Mouse (Mus musculus) urinary bladder, postnatal 10 days (tissue): ENCODE data around the gene Acot8.

ENCODE experiments used
- DNase-seq: peaks from one replicate; pipeline ENCODE4 v3.0.0; 2022; ENCODE audit warnings: low spot score

Gene Acot8

DNA sequence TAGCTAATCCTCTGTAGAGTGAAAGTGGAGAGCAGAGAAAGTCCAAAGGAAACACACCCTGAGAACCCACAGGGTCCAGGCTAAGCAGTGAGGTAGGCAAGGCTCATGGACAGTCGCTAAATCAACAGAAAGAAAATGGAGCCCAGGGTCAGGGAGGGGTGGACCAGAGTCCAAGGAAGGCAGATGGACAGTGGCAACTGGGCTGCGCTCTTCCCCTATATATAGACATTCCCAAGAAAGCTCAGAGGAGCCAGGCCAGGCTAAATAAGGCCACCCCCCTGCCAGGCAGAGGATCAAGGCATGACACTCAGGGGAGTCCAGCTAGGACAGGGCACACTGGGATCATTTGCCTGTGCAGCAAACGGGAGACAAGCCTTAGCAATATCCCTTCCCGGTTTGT, 22.8 kb downstream of the Acot8 start:
- DNase-seq: no peak

DNA sequence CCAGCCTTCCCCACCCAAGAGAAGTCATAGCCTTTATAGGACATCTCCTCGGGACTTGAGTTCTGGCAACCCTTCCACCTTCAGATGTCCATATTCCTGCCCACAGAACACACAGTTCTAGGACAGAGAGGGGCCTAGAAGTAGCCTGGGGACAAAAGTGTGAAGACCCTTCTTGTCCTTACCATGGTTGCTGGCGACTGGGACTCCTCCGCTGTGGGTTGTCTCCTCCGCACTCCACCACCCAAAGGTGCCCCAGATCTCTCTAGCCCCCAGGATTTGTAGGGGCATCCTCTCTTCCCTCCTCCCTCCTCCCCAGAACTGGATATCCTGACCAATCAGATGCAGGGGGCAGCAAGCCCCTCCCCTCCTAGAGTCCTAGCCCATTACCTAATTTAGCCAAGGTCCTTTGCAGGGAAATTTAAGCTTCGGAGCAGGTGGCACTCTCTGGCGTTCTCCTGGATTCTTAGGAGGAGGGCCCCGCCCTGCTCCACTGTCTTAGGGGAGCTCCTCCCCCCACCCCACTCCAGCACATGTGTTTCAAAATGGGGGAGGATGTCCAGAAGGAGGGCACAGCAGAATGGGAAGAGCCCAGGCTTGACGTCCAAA, 25.1 kb downstream of the Acot8 start, which contains the start of gene Tnnc2:
TSS of gene Tnnc2 (minus strand) at position 487 of the 606 bp plus-strand sequence.
- DNase-seq: no peak

DNA sequence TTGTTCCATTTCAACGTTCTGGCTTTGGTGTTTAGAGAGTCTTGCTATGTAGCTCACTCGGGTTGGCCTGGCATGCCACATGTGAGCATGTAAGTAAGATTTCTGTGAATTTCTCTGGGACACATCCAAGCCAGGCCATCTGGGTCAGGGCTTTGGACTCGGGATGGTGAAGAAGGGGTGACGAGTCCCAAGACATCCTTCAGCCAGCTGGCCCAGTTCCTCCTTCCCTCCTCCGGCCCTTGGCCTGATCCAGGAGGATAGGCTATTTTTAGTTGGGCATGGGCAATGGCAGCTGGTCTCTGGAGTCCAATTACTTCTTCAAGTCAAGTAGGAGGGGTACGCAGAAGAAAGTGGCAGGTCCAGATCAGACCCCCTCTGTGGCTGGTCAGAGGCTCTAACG, 25.9 kb downstream of the Acot8 start:
- no peak for DNase-seq

DNA sequence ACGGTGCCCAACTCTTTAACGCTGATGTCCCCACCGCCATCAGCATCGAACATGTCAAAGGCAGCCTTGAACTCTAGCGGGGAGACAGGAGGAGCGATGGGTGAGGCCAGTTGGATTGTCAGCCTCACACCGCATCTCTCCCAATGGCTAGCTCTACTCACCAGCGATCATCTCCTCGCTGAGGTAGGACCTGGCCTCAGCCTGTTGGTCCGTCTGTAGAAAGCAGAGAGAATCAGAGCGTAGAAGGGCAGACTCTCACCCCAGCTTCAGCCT, 26.7 kb downstream of the Acot8 start:
- DNase-seq: no peak

DNA sequence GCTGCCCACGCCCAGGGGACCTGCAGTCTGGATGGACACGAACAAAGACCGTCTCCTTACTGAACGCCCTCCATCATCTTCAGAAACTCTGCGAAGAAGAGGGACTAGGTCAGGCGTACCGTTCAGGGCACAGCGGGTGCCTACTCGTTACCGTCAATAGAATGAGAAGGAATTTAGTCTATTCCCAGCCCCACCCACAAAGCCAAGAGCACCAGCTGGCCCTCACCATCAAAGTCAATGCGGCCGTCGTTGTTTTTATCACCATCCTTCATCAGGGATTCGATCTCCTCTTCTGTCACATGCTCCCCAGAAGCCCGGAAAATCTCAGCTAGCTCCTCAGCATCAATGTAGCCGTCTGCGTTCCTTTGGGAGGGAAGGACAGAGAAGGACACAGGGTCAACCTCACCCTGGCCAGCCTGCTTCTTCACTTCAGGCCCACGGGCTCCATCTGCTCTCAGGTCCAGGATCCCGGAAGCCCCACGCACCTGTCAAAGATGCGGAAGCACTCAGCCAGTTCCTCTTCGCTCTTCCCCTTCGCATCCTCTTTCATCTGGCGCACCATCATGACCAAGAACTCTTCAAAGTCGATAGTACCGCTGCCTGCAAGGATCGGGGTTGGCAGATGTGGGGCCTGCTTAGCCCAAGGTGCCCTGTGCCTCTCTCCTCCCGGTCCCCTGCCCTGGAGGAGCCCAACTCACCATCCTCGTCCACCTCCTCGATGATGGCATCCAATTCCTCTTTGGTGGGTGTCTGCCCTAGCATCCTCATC, 27.3 kb downstream of the Acot8 start:
- no peak for DNase-seq

DNA sequence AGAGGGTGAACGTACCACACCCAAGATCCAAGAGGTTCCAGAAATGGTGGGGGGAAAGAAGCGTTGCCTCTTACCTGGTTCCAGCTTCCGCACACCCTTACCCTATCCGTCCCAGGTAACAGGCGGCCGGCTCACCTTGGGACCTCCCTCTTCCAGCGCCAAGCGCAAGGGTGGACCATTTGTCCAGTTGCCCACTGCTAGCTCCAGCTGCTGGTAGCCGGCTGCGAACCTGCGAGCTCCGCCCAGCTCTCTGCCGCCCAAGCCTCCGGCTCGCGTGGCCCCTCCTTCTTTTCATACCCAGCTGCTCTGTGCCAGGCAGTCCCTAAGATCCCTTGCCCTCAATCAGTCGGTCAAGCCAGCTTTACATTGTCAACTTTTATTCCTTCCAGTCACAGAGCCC, 27.9 kb downstream of the Acot8 start:
- DNase-seq: no peak

DNA sequence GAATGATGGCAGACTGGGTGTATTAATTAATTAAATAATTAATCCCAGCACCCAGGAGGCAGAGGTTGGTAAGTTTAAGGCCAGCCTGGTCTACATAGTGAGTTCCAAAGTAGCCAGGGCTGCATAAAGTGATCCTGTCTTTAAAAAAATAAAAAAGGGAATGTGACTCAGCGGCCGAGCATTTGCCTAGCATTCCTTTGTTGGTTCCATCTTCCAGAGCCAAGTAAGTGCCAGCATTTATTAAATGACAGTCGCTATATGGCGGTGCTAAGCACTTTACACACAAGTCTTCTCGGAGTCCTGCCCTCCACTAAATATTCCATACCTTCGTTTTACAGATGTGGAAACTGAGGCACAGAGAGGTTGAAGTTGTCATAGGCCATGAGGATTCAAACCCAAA, 28.6 kb downstream of the Acot8 start:
- no peak for DNase-seq

DNA sequence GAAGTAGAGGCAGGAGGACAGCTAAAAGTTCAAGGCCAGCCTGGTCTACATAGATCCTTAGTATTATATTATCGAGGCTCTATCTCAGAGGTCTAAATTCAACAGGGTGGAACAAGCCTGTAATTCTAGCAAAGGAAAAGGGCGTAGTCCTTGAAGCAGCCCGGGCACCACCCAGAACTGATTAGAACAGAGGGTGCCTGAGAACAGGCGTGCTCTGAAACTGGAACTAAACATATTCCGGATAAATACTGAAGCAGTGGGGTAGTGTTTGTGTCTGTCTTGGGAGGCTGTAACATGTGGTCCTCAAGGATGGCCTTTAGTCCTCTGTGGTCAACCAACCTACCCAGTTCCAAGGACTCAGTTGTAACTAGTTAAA, 30.7 kb downstream of the Acot8 start:
- no peak for DNase-seq

DNA sequence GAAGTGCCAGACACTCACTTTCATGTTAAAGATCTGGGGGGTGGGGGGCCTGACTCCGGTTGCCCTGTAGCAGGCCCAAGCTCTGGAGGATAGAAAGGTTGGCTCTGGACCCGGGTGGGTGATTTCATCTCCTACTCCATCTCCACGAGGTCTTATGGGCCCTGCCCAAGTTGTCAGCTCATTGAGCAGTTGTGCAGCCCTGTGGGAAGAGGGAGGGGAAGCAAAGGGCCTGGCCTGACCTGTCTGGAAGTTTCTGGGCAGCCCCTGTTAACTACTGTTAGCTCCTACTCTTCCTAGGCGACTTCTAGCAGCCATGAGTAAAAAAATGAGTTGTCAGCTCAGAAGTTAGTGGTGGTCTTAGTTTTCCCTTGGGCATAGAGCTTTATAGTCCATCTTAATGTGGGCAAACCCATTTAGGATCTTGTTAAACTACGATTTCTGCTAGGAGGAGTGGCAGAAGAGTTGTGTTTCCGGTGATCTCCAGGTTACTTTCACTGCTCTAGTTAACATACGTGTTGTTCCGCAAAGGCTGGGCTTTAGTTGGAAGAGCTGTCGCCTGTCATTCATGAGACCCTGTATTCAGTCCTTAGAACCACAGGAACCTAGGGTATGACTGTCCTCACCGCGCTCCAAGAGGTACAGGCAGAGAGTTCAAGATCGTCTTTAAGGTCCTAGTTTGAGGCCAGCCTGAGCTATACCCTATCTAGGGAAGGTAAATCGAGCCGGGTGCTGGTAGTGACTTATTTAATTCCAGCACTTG, 31.3 kb downstream of the Acot8 start:
- no peak for DNase-seq

DNA sequence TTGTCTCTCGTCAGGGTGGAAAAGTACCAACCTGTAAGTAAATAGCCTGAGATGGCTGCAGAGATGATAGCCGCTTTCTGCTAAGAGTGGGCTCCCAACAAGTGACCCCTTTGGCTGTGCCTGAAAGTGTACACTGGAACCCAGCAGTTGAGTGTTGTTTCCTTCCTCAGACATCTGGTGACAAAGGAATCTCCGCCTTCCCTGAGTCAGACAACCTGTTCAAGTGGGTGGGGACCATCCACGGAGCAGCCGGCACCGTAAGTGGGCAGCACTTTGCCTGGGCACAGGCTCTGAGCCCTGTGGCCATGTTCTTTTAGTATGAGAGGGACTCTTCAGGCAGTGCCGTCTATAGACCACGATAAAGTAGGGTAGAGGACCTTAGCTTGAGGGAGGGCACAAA, 33.6 kb downstream of the Acot8 start:
- no peak for DNase-seq

DNA sequence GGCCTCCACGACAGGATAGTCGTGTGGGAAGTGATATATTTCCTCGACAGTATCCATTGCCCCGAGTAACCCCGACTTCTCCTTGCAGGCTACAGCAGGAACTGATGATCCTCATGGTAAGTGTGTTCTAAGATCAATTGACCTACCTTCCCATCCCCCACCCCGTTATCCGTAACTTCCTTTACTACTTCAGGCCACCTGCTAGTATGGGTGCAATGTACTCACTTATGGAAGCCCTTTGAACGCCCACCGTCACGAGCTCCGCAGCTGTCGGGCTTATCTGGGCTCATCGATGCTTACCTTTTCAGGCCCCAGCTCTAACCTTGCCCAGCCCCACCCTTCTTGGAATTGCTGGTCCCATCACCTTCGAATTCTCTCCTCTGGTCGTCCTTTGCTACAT, 34.4 kb downstream of the Acot8 start:
- no peak for DNase-seq

DNA sequence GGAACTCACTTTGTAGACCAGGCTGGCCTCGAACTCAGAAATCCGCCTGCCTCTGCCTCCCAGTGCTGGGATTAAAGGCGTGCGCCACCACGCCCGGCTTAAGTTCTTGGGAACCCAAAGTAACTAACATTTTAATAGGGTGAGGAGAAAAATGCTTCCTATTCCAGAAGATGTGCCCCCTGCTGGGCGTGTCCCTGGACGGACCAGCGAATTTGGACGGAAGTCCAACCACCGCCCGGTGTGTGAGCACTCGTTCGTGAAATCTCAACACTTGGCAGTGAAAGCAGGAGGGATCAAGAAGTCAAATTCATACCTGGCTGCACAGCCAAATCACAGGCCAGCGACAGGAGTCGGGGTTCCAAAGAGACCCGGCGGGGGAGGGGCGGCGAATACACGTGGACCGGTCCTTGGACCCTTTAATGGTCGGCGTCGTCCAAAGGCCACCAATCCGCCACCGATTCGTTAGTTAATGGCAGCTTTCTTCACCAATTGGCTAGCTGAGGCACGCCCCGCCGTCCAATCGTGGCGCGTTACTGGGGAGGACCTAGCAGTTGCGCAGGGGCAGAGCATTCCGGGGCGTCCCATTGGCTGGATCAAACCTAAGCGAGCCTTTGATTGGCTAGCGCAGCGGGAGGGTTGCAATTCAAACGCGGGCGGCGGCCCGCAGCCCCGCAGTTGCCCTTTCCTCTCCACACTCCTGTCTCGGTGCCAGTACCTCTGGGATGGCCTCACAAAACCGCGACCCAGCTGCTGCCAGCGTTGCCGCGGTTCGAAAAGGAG, 35.2 kb downstream of the Acot8 start, which contains the start of gene Ube2c:
TSS of gene Ube2c (plus strand) at position 641 of the 780 bp plus-strand sequence.
- peak; percentile 93 for DNase-seq

DNA sequence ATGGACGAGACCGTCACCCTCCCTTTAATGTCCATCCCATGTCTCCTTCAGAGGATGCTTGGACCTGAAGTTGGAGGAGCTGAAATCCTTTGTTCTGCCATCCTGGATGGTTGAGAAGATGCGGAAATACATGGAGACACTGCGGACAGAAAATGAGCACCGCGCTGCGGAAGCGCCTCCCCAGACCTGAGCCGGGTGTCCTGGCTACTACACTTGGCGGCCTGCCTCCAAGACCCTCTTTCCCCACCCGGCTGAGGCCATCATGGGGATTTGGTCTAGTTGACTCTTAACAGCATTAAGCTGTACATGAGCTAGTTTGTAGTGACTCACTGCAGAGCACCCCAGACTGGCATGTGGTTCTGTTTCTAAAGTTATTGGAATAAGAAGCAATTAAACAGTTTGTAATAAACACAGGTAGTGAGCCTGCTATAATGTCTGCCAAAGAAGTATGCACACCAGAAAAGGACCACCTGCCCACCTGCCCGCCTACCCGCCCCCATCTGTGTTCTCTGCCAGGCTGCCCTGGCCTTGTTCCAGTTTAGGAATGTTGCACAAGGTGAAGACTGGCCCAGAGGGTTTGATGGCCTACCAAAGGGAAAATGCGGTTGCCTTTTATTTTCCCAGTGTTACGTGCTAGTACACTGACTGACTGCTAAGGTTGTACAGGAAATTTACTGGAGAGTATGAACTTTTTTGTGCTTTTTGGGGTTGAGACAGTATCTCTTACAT, 36.7 kb downstream of the Acot8 start:
- DNase-seq: no peak

DNA sequence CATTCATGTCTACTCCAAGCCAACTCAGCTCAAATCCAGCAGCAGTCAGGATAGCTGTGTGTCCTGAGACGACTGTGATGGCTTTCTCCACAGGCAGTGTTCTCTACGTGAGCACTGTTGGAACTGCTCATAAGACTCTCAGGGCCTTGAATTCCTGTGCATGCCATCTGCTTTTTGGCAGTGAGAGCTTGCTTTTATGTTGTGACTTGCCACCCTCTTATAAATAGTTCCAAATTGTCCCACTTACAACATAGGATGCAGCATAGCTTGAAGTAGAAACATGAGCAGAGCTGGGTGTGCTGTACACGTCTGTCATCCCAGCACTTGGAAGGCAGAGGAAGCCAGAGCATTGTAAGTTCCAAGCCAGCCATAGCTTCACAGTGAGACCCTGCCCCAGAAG, 38.8 kb downstream of the Acot8 start:
- no peak for DNase-seq

DNA sequence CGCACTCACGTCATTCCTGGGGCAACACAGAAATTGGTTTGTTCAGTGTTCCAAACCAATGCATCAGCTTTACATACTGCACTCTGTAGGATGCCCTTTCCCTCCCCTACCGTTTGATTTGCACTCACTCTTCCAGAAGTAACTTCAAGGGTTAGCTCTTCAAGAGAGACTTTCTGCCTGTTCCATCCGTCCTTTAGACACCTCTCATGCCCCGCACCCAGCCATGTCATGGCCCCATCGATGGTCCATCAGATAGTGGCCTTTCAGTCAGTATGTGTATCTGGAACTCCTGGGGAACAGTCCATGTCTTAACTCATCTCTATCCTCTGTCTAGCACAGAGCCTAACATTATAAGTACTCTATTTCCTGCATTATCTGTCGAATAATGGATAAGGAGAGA, 42.1 kb downstream of the Acot8 start:
- DNase-seq: no peak

DNA sequence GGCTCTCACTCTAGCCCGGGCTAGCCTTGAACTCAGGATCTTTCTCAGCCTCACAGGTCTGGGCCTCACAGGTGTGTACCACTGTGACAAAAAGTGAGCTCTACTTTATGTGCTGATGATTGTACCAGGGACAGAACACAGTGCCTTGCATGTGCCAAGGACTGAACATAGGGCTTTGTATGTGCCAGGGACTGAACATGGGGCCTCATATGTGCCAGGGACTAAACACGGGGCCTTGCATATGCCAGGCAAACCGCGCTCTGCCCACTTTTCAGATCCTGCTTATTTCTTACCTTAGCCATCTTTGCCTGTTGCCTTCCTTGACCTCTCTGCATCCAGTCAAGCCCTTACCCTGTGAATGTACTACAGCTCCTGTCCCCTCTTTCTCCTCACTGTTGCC, 42.7 kb downstream of the Acot8 start:
- DNase-seq: no peak

DNA sequence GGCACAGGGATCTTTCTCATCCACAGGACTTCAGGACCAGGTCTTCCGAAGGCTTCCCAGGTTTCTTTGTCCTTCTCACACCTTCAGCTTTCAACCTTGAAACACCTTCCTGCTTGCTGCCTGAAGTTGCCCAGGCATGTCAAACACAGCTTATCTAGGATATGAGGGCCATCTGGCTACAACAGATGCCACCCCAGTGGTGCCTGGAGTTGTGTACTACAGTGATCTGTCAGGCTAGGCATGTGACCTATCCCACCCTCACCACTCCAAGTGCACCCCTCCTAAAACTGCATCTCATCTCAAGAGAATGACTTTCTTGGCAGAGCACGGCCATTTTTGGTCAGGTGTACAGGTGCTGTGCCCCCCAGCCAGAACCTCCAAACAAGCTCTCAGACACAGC, 43.2 kb downstream of the Acot8 start:
- DNase-seq: no peak

DNA sequence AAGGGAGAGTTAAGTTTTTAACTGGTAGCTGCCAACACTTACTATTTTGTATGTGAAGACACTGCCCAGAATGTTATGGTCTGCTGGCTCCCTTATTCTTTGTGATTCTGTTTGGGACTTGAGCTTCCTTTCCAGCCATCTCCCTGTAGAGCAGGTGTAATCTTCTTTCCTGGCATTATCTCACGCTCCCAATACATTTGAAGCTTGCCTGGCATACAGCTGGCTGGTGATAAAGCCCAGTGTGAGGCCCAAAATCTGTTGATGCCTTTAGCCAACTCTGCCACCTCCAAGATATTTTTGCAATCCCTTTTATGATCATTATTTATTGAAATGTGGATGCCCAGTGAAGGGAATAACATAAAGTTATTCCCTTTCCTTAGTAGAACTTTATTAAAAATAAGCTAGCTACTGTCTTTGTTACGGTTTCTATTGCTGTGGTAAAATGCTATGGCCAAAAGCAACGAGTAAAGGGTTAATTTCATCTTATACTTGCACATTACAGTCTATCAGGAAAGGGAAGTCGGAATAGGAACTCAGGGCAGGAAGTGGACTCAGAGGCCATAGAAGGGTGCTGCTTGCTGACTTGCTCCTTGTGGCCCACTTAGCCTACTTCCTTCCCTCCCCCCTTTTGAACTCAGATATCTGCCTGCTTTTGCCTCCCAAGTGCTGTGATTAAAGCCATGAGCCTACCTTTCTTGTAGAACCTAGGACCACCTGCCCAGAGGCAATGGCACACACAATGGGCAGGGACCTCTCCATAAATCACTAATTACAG, 44.4 kb downstream of the Acot8 start:
- DNase-seq: no peak

DNA sequence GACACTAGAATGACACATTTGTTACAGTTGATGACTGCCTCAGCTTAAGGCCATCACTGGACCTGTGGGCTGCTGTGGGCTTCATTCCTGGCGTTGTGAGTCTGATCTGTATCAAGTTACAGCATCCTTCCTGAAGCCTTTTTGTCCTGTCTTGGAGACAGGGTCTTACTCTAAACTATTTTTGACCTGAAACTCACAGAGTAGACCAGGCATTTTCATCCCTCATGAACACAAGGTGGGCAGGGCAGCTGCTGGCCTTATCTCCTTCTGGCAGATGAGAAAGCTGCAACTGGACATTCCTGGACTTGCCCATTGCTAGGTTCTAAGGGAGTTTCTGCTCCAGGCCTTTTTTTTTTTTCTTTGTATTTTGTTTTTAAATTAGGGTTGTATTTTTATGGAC, 46.0 kb downstream of the Acot8 start:
- DNase-seq: no peak

DNA sequence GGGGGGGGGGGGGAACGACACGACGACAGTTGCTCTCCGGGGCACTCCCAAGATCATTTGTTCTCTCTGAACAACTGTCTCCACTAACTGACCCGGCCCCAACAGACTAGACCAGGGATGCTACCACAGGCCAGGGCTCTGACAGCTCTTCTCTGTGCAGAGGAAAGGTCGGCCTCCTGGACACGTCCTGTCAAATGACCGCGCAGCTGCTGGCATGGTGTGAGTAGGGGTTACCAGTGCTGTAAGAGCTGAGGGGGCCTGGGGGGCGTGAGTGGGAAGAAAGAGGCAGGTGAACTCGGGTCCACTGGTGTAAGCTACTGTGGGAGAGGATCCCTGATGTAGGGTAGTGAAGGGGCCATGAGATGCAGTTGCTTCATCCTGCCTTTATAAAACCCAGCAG, 46.8 kb downstream of the Acot8 start:
- no peak for DNase-seq

DNA sequence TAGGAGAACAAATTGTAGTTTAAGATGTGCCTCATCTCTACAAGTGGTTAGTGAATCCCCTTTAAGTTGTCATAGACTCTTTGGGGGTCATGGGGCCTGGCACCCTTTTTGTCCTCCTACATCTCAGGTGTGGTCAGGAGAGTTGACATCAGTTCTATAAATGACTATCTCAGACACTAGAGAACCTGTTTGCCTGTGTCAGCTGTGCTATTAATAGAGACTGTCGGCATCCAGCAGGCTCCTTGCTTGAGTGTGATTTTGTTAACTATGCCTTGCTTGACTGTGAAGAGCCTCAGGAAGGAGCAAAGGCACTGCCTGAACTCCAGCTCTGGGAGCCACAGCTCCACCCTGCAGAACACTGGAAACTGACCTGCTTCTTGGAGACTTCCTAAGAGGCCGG, 49.9 kb downstream of the Acot8 start:
- no peak for DNase-seq
